Comparison of ENCODE assay signal across 26 mouse cellular contexts in the genomic region with DNA sequence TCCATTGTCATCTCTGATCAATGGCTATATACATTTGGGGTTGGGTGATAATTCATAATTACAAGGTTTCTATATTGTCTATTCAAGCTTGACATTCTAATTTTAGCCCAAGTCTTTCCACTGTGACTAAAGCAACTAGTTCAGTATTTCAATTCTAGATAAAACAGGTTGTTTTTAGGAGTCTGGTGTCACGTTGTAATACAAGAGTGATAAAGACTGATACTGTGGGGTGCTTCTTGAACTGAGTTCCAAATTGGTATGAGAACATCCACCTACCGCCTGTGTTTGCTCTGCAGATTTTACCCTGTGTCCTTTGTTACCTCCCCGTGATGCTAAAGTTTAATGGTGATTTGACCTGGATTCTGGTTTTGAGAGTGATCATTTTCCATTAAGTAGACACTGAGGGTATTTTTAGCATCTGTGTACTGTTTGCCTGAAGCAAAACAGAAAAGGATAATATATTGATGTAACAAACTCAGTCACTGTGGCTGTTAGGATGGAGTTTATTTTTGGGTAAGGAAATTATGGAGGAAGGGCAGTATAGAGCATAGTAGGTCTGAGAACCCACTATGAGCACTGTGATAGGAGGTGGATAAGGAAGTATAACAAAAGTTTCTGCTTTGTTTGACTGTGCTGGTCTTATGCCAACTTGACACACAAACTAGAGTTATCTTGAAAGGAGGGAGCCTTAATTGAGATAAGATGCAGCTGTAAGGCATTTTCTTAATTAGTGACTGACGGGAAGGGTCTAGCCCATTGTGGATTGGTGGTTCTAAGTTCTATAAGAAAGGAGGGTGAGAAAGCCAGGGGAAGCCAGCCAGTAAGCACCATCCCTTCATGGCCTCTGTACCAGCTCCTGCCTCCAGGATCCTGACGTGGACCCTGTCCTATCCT.
"Had no signal": no experiment of that assay in that cellular context is flagged by ENCODE, and none has a peak within 500 bp of the region (broad histone marks: within the 10 kb centered on the region; RNA-seq: fewer than 3 reads in every experiment).

No protein-coding gene starts in this region.

- H3K4me1 ChIP-seq: lung, embryonic 15.5 days; megakaryocyte, embryonic 14.5 days; midbrain, embryonic 10.5 days; midbrain, embryonic 12.5 days; neural tube, embryonic 13.5 days; neural tube, embryonic 15.5 days; stomach, embryonic 15.5 days had no signal

- H3K4me3 ChIP-seq: lung, embryonic 15.5 days; megakaryocyte, embryonic 14.5 days; midbrain, embryonic 10.5 days; midbrain, embryonic 12.5 days; myocyte; neural tube, embryonic 13.5 days; neural tube, embryonic 15.5 days; stomach, embryonic 15.5 days had no signal

- ATAC-seq: liver, postnatal 0 days; lung, postnatal 0 days; midbrain, embryonic 16.5 days had no signal

- H3K36me3 ChIP-seq: lung, embryonic 15.5 days; midbrain, embryonic 10.5 days; midbrain, embryonic 12.5 days; neural tube, embryonic 13.5 days; neural tube, embryonic 15.5 days; stomach, embryonic 15.5 days had no signal

- H3K27me3 ChIP-seq: lung, embryonic 15.5 days; midbrain, embryonic 12.5 days; neural tube, embryonic 13.5 days; neural tube, embryonic 15.5 days; stomach, embryonic 15.5 days had no signal

- H3K27ac ChIP-seq: liver, embryonic 14.5 days; lung, embryonic 15.5 days; macrophage; midbrain, embryonic 10.5 days; midbrain, embryonic 12.5 days; neural tube, embryonic 13.5 days; neural tube, embryonic 15.5 days; stomach, embryonic 15.5 days; stomach, postnatal 0 days had no signal

- H3K4me2 ChIP-seq: lung, embryonic 15.5 days; midbrain, embryonic 12.5 days; neural tube, embryonic 13.5 days; neural tube, embryonic 15.5 days; stomach, embryonic 15.5 days had no signal

- H3K9me3 ChIP-seq: neural tube, embryonic 15.5 days; stomach, embryonic 15.5 days had no signal

- H3K9ac ChIP-seq: liver, embryonic 14.5 days; liver, postnatal 0 days; lung, embryonic 15.5 days; midbrain, embryonic 12.5 days; neural tube, embryonic 13.5 days; neural tube, embryonic 15.5 days; stomach, embryonic 15.5 days had no signal

- DNase-seq: liver, postnatal 0 days; lung, adult 2 months; lung, postnatal 14 days; lung, postnatal 36 days; midbrain, embryonic 14.5 days; retina, postnatal 1 day; right cerebral cortex, adult 18-20 months; right cerebral cortex, postnatal 25 days; right cerebral cortex, postnatal 4 days; spleen, adult 18-20 months; thymus, adult 2 months; thymus, postnatal 25 days; thymus, postnatal 4 days had no signal
